Mouse (Mus musculus) testis, adult 2 months (tissue): ENCODE data around the gene Gm7534. TPM values are rescaled to one million over a fixed set of nuclear protein-coding genes. Genes with fewer than 3 reads are reported as not detected.

Experiments used
- H3K27ac ChIP-seq: fragments of 200-500 bp; 2 replicates; pipeline ENCODE4 v1.5.1; 2012; ENCODE audit warnings: low read depth, low read length; ENCODE audit not compliant: control insufficient read depth, insufficient read depth
- H3K27me3 ChIP-seq: fragments of 200-500 bp; 2 replicates; pipeline ENCODE4 v1.6.1; 2012; ENCODE audit warnings: mild to moderate bottlenecking, low read length, moderate library complexity; ENCODE audit not compliant: control insufficient read depth, insufficient read depth
- H3K36me3 ChIP-seq: fragments of 200-500 bp; 2 replicates; pipeline ENCODE4 v1.6.1; 2012; ENCODE audit warnings: mild to moderate bottlenecking, low read length; ENCODE audit not compliant: control insufficient read depth, insufficient read depth
- H3K4me1 ChIP-seq: fragments of 200-500 bp; 2 replicates; pipeline ENCODE4 v1.6.1; 2012; ENCODE audit warnings: low read length; ENCODE audit not compliant: control insufficient read depth, insufficient read depth
- H3K4me3 ChIP-seq: fragments of 200-500 bp; 2 replicates; pipeline ENCODE4 v1.5.1; 2012; ENCODE audit warnings: low read depth, mild to moderate bottlenecking, low read length, moderate library complexity, mixed read lengths; ENCODE audit not compliant: control insufficient read depth
- CTCF ChIP-seq: fragments of 200-500 bp; IDR thresholded peaks from 2 replicates; pipeline ENCODE4 v1.5.1; 2012; ENCODE audit warnings: low read depth, mild to moderate bottlenecking, inconsistent platforms, low read length, moderate library complexity; ENCODE audit not compliant: control insufficient read depth, insufficient read depth, insufficient replicate concordance
- POLR2A ChIP-seq: fragments of 200-500 bp; IDR thresholded peaks from 2 replicates; pipeline ENCODE4 v1.6.1; 2012; ENCODE audit warnings: low read depth, mild to moderate bottlenecking, inconsistent platforms, low read length, moderate library complexity; ENCODE audit not compliant: control insufficient read depth
- polyA plus RNA-seq: library from polyadenylated mRNA; depleted of rRNA; stranded (reverse); fragments of >200 nt; gene quantifications from 2 replicates; pipeline ENCODE4 v1.2.3, GENCODE M21; 2012

Gm7534 gene
- polyA plus RNA-seq, 1 experiment, result not detected

- Histone ChIP-seq H3K27me3 (no peaks in the 10 kb centered on the region), H3K4me3 (no peak overlapping the region), H3K27ac (no peak overlapping the region), H3K36me3 (no peaks in the 10 kb centered on the region), H3K4me1 (no peaks in the 10 kb centered on the region)
- no peak for TF ChIP-seq POLR2A
- no peak for TF ChIP-seq CTCF
Measured at GRCm38 (mm10) chr4:134199371-134199770, 3.4 kb downstream of the Gm7534 start.

- Histone ChIP-seq H3K4me1 (peaks cover 6% of the 10 kb centered on the region), H3K27me3 (no peaks in the 10 kb centered on the region), H3K27ac (peak overlapping the region; percentile 97), H3K36me3 (no peaks in the 10 kb centered on the region), H3K4me3 (peak overlapping the region; percentile 97)
- no peak for TF ChIP-seq POLR2A
- TF ChIP-seq CTCF, result 0 out of 2 replicates have a peak, but pooled peaks have one; percentile 12
Measured at GRCm38 (mm10) chr4:134186268-134186667, 16.5 kb downstream of the Gm7534 start.

DNA sequence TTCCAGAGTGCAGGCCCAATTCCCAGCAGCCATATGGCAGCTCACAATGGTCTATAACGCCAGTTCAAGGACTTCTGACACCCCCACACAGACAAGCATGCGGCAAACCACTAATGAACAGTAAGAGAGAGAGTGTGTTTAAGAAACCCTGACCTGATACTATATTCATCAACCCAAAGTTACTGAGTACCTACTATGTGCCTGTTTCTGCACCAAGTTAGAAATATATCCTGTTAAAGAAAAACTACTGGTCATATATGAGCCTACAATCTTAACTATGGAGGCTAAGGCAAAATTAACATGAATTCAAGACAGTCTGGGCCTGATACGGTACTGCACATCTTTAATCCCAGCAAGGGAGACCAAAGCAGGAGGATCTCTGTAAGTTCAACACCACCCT, 17.2 kb downstream of the Gm7534 start:
- Histone ChIP-seq H3K4me3 (peak overlapping the region; percentile 97), H3K4me1 (peaks cover 6% of the 10 kb centered on the region), H3K27me3 (no peaks in the 10 kb centered on the region), H3K36me3 (no peaks in the 10 kb centered on the region), H3K27ac (peak overlapping the region; percentile 97)
- no peak for TF ChIP-seq CTCF
- no peak for TF ChIP-seq POLR2A

GRCm38 (mm10) chr4:134183711-134184110, 19.1 kb downstream of the Gm7534 start:
- TF ChIP-seq POLR2A, result no peak
- no peak for TF ChIP-seq CTCF
- no peak overlapping the region for H3K27ac ChIP-seq
- H3K4me1 ChIP-seq, result peaks cover 6% of the 10 kb centered on the region
- H3K27me3 ChIP-seq, result no peaks in the 10 kb centered on the region
- H3K4me3 ChIP-seq, result no peak overlapping the region
- H3K36me3 ChIP-seq, result peaks cover 1% of the 10 kb centered on the region; the same call in 1 of the 2 replicates

- H3K36me3 ChIP-seq, result peaks cover 1% of the 10 kb centered on the region; the same call in 1 of the 2 replicates
- TF ChIP-seq CTCF (0 out of 2 replicates have a peak, but pooled peaks have one; percentile 1), POLR2A (no peak)
- H3K27me3 ChIP-seq, result no peaks in the 10 kb centered on the region
- no peak overlapping the region for H3K4me3 ChIP-seq
- H3K27ac ChIP-seq, result no peak overlapping the region
- H3K4me1 ChIP-seq, result peaks cover 4% of the 10 kb centered on the region
Measured at GRCm38 (mm10) chr4:134181825-134182224, 21.0 kb downstream of the Gm7534 start.

- peaks cover 1% of the 10 kb centered on the region; the same call in 1 of the 2 replicates for H3K36me3 ChIP-seq
- no peak overlapping the region for H3K27ac ChIP-seq
- no peak overlapping the region for H3K4me3 ChIP-seq
- TF ChIP-seq POLR2A (no peak), CTCF (no peak)
- no peaks in the 10 kb centered on the region for H3K27me3 ChIP-seq
- peaks cover 4% of the 10 kb centered on the region for H3K4me1 ChIP-seq
Measured at GRCm38 (mm10) chr4:134181112-134181511, 21.7 kb downstream of the Gm7534 start.

DNA sequence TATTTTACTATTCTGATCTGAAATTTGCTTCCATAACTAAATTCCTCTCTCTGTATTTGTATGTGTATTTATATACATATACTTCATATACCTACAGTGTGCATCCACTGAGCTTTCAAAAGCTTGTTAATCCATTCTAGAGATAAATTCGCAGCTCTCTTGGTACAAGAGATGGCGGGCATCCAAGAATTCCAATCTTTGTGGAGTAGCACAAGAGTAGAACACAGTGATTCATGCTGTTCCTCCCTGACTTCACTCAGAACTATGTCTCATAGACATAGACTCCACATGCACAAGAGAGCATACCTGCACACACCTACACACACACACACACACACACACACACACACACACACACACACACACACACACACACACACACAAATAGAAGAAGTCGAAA, 30.4 kb downstream of the Gm7534 start:
- TF ChIP-seq CTCF (no peak), POLR2A (no peak)
- Histone ChIP-seq H3K27ac (no peak overlapping the region), H3K4me3 (no peak overlapping the region), H3K27me3 (no peaks in the 10 kb centered on the region), H3K36me3 (0 out of 2 replicates have a peak, but pooled peaks cover 1% of the 10 kb centered on the region), H3K4me1 (no peaks in the 10 kb centered on the region)
